Mouse (Mus musculus) ES-E14 (cell line): ENCODE measurements around the gene Kitl.

Source experiments
- CHD2 ChIP-seq: IDR thresholded peaks from 2 replicates; pipeline ENCODE4 v1.6.1; 2014; ENCODE audit warnings: mild to moderate bottlenecking, low read depth, low read length, inconsistent platforms
- HCFC1 ChIP-seq: IDR thresholded peaks from 2 replicates; pipeline ENCODE4 v1.6.1; 2012; ENCODE audit warnings: low read length, inconsistent platforms, borderline replicate concordance; ENCODE audit not compliant: insufficient read depth
- MAFK ChIP-seq: IDR thresholded peaks from 2 replicates; pipeline ENCODE4 v1.6.1; 2014; ENCODE audit warnings: mild to moderate bottlenecking, low read depth, low read length, inconsistent platforms; ENCODE audit not compliant: insufficient read depth
- ZC3H11A ChIP-seq: IDR thresholded peaks from 2 replicates; pipeline ENCODE4 v1.6.1; 2012; ENCODE audit warnings: low read depth, mild to moderate bottlenecking, inconsistent platforms, low read length, borderline replicate concordance
- ZNF384 ChIP-seq: IDR thresholded peaks from 2 replicates; pipeline ENCODE4 v1.6.1; 2012; ENCODE audit warnings: low read depth, low read length, inconsistent platforms

DNA sequence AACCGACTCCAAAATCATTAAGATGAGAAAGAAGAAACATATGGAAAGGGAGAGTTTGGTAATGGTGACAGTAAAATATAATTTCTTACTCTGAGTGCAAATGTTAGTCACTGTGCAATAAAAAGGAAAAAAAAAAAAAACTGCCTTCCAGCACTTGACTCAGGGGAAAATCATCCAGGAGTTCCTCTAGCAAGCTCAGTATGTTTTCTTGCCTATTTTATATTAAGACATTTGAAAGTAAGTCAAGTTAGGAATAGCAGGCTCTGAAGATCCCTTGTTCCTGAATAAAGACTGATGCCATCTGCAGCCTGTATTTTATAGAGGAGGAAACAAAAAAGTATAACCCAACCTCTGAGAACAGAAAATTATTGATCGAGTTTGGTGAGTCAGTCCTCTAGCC, 39.7 kb downstream of the Kitl start:
- TF ChIP-seq CHD2 (no peak), MAFK (no peak), ZC3H11A (no peak), ZNF384 (no peak), HCFC1 (no peak)
